Mouse (Mus musculus): Measurements from ENCODE around the gene Pcbp3. TPM values are rescaled to one million over a fixed set of nuclear protein-coding genes. Genes with fewer than 3 reads are reported as not detected.

Gene Pcbp3
- polyA plus RNA-seq (2012; rRNA removed) = 25.5 and 27.2 TPM in 2 replicates

GRCm38 (mm10) chr10:76961790-76962489, at the start of gene Pcbp3:
TSS of gene Pcbp3 (minus strand) at chr10:76961887.
- peaks cover 12% of the 10 kb centered on the region for H3K4me1 ChIP-seq (ENCODE audit: control insufficient read depth, insufficient read depth, low read length)
- peak within 1 kb of the TSS; percentile 72 for H3K4me3 ChIP-seq (replicated peaks; ENCODE audit: extremely low read depth, low read depth, low read length)
- 2% methylated on average over 61 of the region's 62 CpGs for WGBS
- peak; percentile 89 for DNase-seq
- TF ChIP-seq POLR2A (IDR thresholded peaks at IDR 0.05; ENCODE audit: borderline replicate concordance, extremely low read depth, low read depth, low read length) (peak; percentile 74; the same call in 1 of the 2 replicates), CTCF (IDR thresholded peaks at IDR 0.05; ENCODE audit: insufficient read depth, low read length) (no peak)

- 60% methylated on average over 2 of the region's 3 CpGs for WGBS
- no peak for TF ChIP-seq POLR2A (IDR thresholded peaks at IDR 0.05; ENCODE audit: borderline replicate concordance, extremely low read depth, low read depth, low read length)
- no peak for TF ChIP-seq CTCF (IDR thresholded peaks at IDR 0.05; ENCODE audit: insufficient read depth, low read length)
- Histone ChIP-seq H3K4me3 (replicated peaks; ENCODE audit: extremely low read depth, low read depth, low read length) (no peak overlapping the region), H3K4me1 (ENCODE audit: control insufficient read depth, insufficient read depth, low read length) (no peaks in the 10 kb centered on the region)
- DNase-seq = no peak
These were observed 47.0 kb upstream of the Pcbp3 start for GRCm38 (mm10) chr10:77008698-77009097.

- H3K4me1 ChIP-seq (ENCODE audit: control insufficient read depth, insufficient read depth, low read length) = no peaks in the 10 kb centered on the region
- no peak overlapping the region for H3K4me3 ChIP-seq (replicated peaks; ENCODE audit: extremely low read depth, low read depth, low read length)
- no peak for DNase-seq
- 44% methylated on average over 9 of the region's 9 CpGs for WGBS
- no peak for TF ChIP-seq CTCF (IDR thresholded peaks at IDR 0.05; ENCODE audit: insufficient read depth, low read length)
- no peak for TF ChIP-seq POLR2A (IDR thresholded peaks at IDR 0.05; ENCODE audit: borderline replicate concordance, extremely low read depth, low read depth, low read length)
These were observed 46.4 kb upstream of the Pcbp3 start for GRCm38 (mm10) chr10:77008109-77008561.

DNA sequence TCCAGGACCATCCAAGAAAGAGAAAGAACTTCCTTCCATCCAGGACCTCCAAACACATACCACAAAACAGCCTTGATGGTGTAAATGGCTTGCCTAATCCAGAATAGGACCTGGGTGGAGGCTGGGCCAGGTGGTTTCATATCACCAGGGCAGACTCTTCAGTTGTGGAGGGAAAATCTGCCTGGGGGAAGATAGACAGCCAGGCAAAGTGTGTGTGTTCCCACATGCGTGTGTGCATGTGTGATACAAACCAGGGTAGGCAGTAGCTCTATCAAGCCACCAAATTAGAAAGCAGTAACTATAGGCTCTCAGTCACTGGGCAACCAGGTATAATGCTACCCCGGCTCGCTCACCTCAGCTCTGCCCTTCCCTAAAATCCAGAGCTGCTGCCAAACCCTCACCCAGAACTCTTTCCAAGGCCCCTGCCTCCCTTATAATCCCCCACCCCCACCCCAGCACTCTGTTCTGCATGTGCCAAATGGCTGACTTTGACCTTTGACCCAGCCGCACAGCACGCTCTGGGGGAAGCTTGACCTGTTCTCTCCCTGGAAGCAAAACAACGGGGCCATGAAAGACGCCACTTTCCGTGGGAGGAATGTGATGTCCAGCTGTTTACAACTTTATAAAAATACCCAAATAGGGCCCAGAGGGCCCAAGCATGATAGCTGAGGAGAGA, 45.9 kb upstream of the Pcbp3 start:
- DNase-seq = no peak
- TF ChIP-seq CTCF (IDR thresholded peaks at IDR 0.05; ENCODE audit: insufficient read depth, low read length) (no peak), POLR2A (IDR thresholded peaks at IDR 0.05; ENCODE audit: borderline replicate concordance, extremely low read depth, low read depth, low read length) (no peak)
- no peaks in the 10 kb centered on the region for H3K4me1 ChIP-seq (ENCODE audit: control insufficient read depth, insufficient read depth, low read length)
- H3K4me3 ChIP-seq (replicated peaks; ENCODE audit: extremely low read depth, low read depth, low read length) = no peak overlapping the region
- 56% methylated on average over 8 of the region's 8 CpGs for WGBS

DNA sequence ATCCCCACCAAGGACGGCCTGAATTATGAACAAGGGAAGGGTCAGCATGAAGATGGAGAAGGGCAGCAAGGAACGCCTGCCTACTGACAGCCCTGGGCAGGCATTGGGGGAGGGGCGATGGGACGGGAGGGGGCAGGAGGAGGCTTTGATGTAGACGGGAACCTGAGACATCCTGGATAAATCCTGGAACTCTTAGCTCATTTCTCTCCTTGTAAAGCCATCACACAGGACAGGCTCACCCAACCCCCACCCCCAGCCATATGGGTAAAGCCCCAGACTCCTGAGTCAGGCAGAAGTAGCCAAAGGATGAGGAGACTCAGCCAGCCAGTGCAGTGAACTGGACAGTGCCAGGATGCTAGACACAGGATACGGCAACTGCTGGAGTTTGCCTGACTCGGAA, 43.2 kb upstream of the Pcbp3 start:
- Histone ChIP-seq H3K4me1 (ENCODE audit: control insufficient read depth, insufficient read depth, low read length) (no peaks in the 10 kb centered on the region), H3K4me3 (replicated peaks; ENCODE audit: extremely low read depth, low read depth, low read length) (no peak overlapping the region)
- no peak for DNase-seq
- no peak for TF ChIP-seq POLR2A (IDR thresholded peaks at IDR 0.05; ENCODE audit: borderline replicate concordance, extremely low read depth, low read depth, low read length)
- no peak for TF ChIP-seq CTCF (IDR thresholded peaks at IDR 0.05; ENCODE audit: insufficient read depth, low read length)
- WGBS = 42% methylated on average over 7 of the region's 7 CpGs

GRCm38 (mm10) chr10:76997759-76998513, 36.2 kb upstream of the Pcbp3 start:
- peak; percentile 36 for DNase-seq

GRCm38 (mm10) chr10:76992456-76992855, 30.8 kb upstream of the Pcbp3 start:
- H3K4me3 ChIP-seq (replicated peaks; ENCODE audit: extremely low read depth, low read depth, low read length) = no peak overlapping the region
- DNase-seq = no peak
- no peaks in the 10 kb centered on the region for H3K4me1 ChIP-seq (ENCODE audit: control insufficient read depth, insufficient read depth, low read length)
- 55% methylated on average over 3 of the region's 3 CpGs for WGBS
- TF ChIP-seq CTCF (IDR thresholded peaks at IDR 0.05; ENCODE audit: insufficient read depth, low read length) (no peak), POLR2A (IDR thresholded peaks at IDR 0.05; ENCODE audit: borderline replicate concordance, extremely low read depth, low read depth, low read length) (no peak)

More at GRCm38 (mm10) chr10:76997759-76998513, 36.2 kb upstream of the Pcbp3 start:
- WGBS = 42% methylated on average over 17 of the region's 17 CpGs
- Histone ChIP-seq H3K4me1 (ENCODE audit: control insufficient read depth, insufficient read depth, low read length) (0 out of 2 replicates have a peak, but pooled peaks cover 3% of the 10 kb centered on the region), H3K4me3 (replicated peaks; ENCODE audit: extremely low read depth, low read depth, low read length) (no peak overlapping the region)
- no peak for TF ChIP-seq CTCF (IDR thresholded peaks at IDR 0.05; ENCODE audit: insufficient read depth, low read length)
- no peak for TF ChIP-seq POLR2A (IDR thresholded peaks at IDR 0.05; ENCODE audit: borderline replicate concordance, extremely low read depth, low read depth, low read length)

DNA sequence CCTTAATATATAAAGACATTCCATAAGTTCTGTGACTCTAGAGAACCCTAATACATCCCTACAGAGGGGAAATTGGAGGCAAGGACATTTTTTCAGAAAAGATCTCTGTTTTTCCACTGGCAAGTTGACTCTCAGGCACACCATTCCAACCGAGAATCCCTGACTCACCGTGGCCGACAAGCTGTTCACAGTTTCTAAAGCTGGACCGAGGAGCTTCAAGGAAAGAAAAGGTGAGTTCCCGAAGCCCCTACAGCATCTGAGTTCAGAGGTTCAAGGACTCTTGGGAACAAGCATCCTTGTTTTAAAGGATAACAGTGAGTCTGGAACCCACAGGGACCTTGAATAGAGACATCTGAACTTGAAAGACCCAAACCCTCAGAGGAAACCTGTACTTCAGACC, 26.9 kb upstream of the Pcbp3 start:
- 87% methylated on average over 5 of the region's 5 CpGs for WGBS
- Histone ChIP-seq H3K4me1 (ENCODE audit: control insufficient read depth, insufficient read depth, low read length) (no peaks in the 10 kb centered on the region), H3K4me3 (replicated peaks; ENCODE audit: extremely low read depth, low read depth, low read length) (no peak overlapping the region)
- no peak for DNase-seq
- no peak for TF ChIP-seq CTCF (IDR thresholded peaks at IDR 0.05; ENCODE audit: insufficient read depth, low read length)
- TF ChIP-seq POLR2A (IDR thresholded peaks at IDR 0.05; ENCODE audit: borderline replicate concordance, extremely low read depth, low read depth, low read length) = no peak

GRCm38 (mm10) chr10:76978042-76978441, 16.4 kb upstream of the Pcbp3 start:
- DNase-seq = no peak
- no peak overlapping the region for H3K4me3 ChIP-seq (replicated peaks; ENCODE audit: extremely low read depth, low read depth, low read length)
- no peak for TF ChIP-seq CTCF (IDR thresholded peaks at IDR 0.05; ENCODE audit: insufficient read depth, low read length)
- WGBS = 22% methylated on average over 2 of the region's 2 CpGs
- H3K4me1 ChIP-seq (ENCODE audit: control insufficient read depth, insufficient read depth, low read length) = no peaks in the 10 kb centered on the region

Measured in lung, adult 2 months (tissue).